Mouse (Mus musculus) heart, postnatal 0 days (tissue): ENCODE data around the gene Ubl7.

Experiments
- CTCF ChIP-seq: IDR thresholded peaks from 2 replicates; pipeline ENCODE4 v1.5.1; 2016; ENCODE audit warnings: antibody characterized with exemption, control low read depth, low read depth
- EP300 ChIP-seq: IDR thresholded peaks from 2 replicates; pipeline ENCODE4 v1.6.1; 2016; ENCODE audit warnings: antibody characterized with exemption, low read depth

- TF ChIP-seq CTCF (no peak), EP300 (no peak)
Measured at GRCm38 (mm10) chr9:57866530-57866929, 44.2 kb upstream of the Ubl7 start.
